20 mouse cellular contexts compared by ENCODE assay signal in the genomic region with DNA sequence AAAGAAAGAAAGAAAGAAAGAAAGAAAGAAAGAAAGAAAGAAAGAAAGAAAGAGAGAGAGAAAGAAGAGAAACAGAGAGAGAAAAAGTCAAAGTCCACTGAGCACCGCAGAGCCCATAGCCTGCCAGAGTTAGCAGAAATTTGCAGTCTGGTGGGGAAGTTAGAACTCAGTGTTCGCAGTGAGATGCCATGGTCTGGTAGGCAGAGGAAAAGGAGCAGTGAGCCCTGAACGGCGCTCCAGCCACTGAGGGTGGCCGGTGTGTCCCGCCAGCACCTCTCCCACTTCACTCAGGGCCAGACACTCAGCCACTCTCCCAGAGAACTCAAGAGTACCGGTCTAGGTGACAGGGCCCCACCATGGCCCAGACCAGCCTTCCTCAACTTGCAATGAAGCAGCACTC. TPM values are rescaled to one million over a fixed set of nuclear protein-coding genes. Genes with fewer than 3 reads are reported as not detected.
"Had no signal": no experiment of that assay in that cellular context is flagged by ENCODE, and none has a peak within 500 bp of the region (broad histone marks: within the 10 kb centered on the region; RNA-seq: fewer than 3 reads in every experiment).

No protein-coding gene starts in this region.

- H3K9ac ChIP-seq: lung, embryonic 14.5 days; neural tube, embryonic 13.5 days; neural tube, embryonic 15.5 days had no signal

- H3K27ac ChIP-seq: midbrain, embryonic 10.5 days; neural tube, embryonic 13.5 days; neural tube, embryonic 15.5 days had no signal

- H3K4me3 ChIP-seq: midbrain, embryonic 10.5 days; myocyte; neural tube, embryonic 13.5 days; neural tube, embryonic 15.5 days had no signal

- DNase-seq: lung, adult 18-20 months; lung, embryonic 14.5 days; lung, postnatal 10 days; lung, postnatal 4 days; midbrain, embryonic 14.5 days; retina, postnatal 1 day; right cerebral cortex, adult 18-20 months; right cerebral cortex, postnatal 25 days; right cerebral cortex, postnatal 4 days; spleen, adult 18-20 months; thymus, adult 18-20 months; thymus, postnatal 14 days; thymus, postnatal 36 days had no signal

- H3K27me3 ChIP-seq: neural tube, embryonic 13.5 days; neural tube, embryonic 15.5 days had no signal

- H3K9me3 ChIP-seq: midbrain, embryonic 10.5 days; neural tube, embryonic 13.5 days; neural tube, embryonic 15.5 days had no signal

- H3K4me1 ChIP-seq: midbrain, embryonic 10.5 days had no signal

- H3K4me2 ChIP-seq: lung, embryonic 14.5 days; neural tube, embryonic 13.5 days; neural tube, embryonic 15.5 days had no signal

RNA-seq across cellular contexts. Expression of a gene that starts 10.8 kb away (rescaled TPM):
- polyA plus RNA-seq: liver, embryonic 16.5 days; lung, embryonic 14.5 days; midbrain, embryonic 10.5 days; neural tube, embryonic 11.5 days had no signal

RNA-seq across cellular contexts. Expression of a gene that starts 52.9 kb away (rescaled TPM):
- polyA plus RNA-seq: liver, embryonic 16.5 days; myocyte; neural tube, embryonic 11.5 days; thymus, postnatal 0 days had no signal
